Mouse (Mus musculus): ENCODE measurements at regions not wholly inside any gene's neighbourhood (a gene's known extent, or its start where the extent isn't known, plus 50 kb on each side); places are given as distances from the start of the nearest gene placed in this dataset.

GRCm38 (mm10) chr1:184394559-184395194 is 337.7 kb downstream of the Hlx start:
- no peak for TF ChIP-seq POLR2A (IDR thresholded peaks at IDR 0.05; ENCODE audit: insufficient read length, low read depth)
- TF ChIP-seq E2F4 (IDR thresholded peaks at IDR 0.05; ENCODE audit: insufficient read depth), result no peak
- no peak for TF ChIP-seq MAX (IDR thresholded peaks at IDR 0.05; ENCODE audit: low read depth)
- no peak for TF ChIP-seq TCF3 (IDR thresholded peaks at IDR 0.05; ENCODE audit: insufficient read length, low read depth)
- TF ChIP-seq POLR2AphosphoS2 (IDR thresholded peaks at IDR 0.05; ENCODE audit: insufficient read length, low read depth), result no peak
- TF ChIP-seq USF1 (IDR thresholded peaks at IDR 0.05; ENCODE audit: low read depth), result no peak
